Mouse (Mus musculus): ENCODE measurements around the gene Rpap2.

DNA sequence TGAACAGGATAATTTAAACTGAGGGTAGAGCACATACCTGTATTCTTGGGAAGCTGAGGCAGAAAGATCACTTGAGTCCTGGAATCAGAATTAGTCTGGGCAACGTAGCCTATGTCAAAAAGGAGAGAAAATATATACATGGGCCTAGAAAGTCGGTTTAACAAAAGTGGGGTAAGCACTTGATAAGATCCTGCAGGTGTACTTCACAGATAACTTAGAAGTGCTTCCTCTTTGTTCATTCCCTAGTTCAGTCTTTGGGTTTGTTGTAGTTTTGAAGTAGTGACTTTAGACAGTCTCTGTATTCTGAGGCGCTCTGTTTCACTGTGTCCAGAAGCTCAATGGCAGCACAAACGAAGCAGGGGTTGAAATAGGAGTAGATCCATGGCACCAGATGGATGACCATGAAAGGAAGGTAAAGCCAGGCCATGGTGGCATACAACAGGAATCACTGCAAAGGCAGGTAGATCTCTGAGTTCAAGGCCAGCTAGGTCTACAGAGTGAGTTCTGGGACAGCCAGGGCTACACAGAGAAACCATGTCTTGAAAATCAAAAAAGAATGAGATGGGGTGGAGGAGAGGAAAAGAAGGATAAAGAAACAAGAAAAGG lies 55.0 kb downstream of the Rpap2 start:
- TF ChIP-seq CHD2 (IDR thresholded peaks at IDR 0.05; ENCODE audit: low read length) (no peak; the same call in 1 of the 2 replicates), GATA1 (IDR thresholded peaks at IDR 0.05; ENCODE audit: low read depth, low read length) (peak; percentile 96), CTCF (IDR thresholded peaks at IDR 0.05 in 2 of 3, conservative IDR thresholded peaks at IDR 0.05 in 1 of 3; ENCODE audit: control insufficient read depth in 1 of 3, insufficient read depth in 1 of 3, low read depth in 2 of 3, low read length in 3 of 3, poor library complexity in 1 of 3, severe bottlenecking in 1 of 3) (no peak), POLR2A (IDR thresholded peaks at IDR 0.05; ENCODE audit: control insufficient read depth in 1 of 2, insufficient read depth in 1 of 2, low read depth in 1 of 2, low read length in 2 of 2, poor library complexity in 1 of 2) (no peak), TCF12 (IDR thresholded peaks at IDR 0.05; ENCODE audit: low read depth, low read length) (peak; percentile 91), JUND (IDR thresholded peaks at IDR 0.05; ENCODE audit: low read depth, low read length) (no peak), ZNF384 (IDR thresholded peaks at IDR 0.05; ENCODE audit: low read depth, low read length) (no peak), SMC3 (IDR thresholded peaks at IDR 0.05; ENCODE audit: low read depth, low read length) (no peak), SIN3A (IDR thresholded peaks at IDR 0.05; ENCODE audit: low read length) (peak; percentile 52; the same call in 1 of the 2 replicates), E2F4 (IDR thresholded peaks at IDR 0.05; ENCODE audit: borderline replicate concordance, low read depth, low read length) (no peak), HCFC1 (IDR thresholded peaks at IDR 0.05; ENCODE audit: low read depth, low read length) (0 out of 2 replicates have a peak, but pooled peaks have one; percentile 23), ZC3H11A (IDR thresholded peaks at IDR 0.05; ENCODE audit: low read depth, low read length) (no peak)

Data from MEL (cell line).